Mouse (Mus musculus) hematopoietic stem cell, adult 5-6 weeks (primary cell): ENCODE results near the gene Gm9732. TPM values are rescaled to one million over a fixed set of nuclear protein-coding genes. Genes with fewer than 3 reads are reported as not detected.
"Not testable (repeated sequence)": the region's sequence is repeated elsewhere in the genome, so short reads cannot be mapped to it uniquely, and the experiment has no call there.

Source experiments
- ATAC-seq, 2 experiments: fragments of 125-278 bp in 1 of 2; replicated peaks in 1 of 2; 2 replicates each; pipeline ENCODE4 v1.8.0; 2016 to 2017; ENCODE audit warnings: inconsistent platforms in 2 of 2, mild to moderate bottlenecking in 2 of 2, moderate number of reproducible peaks in 2 of 2, low read depth in 1 of 2, moderate TSS enrichment in 1 of 2; ENCODE audit not compliant: low FRiP score in 2 of 2, poor library complexity in 2 of 2, severe bottlenecking in 2 of 2, insufficient read depth in 1 of 2, low TSS enrichment in 1 of 2
- total RNA-seq: library from RNA; stranded (forward); fragments of 172-1452, 232-1000 nt; gene quantifications from 2 replicates; pipeline ENCODE4 v1.2.3, GENCODE M21; 2017

The Gm9732 gene
- total RNA-seq, 1 experiment from 2014 or later, result not detected

DNA sequence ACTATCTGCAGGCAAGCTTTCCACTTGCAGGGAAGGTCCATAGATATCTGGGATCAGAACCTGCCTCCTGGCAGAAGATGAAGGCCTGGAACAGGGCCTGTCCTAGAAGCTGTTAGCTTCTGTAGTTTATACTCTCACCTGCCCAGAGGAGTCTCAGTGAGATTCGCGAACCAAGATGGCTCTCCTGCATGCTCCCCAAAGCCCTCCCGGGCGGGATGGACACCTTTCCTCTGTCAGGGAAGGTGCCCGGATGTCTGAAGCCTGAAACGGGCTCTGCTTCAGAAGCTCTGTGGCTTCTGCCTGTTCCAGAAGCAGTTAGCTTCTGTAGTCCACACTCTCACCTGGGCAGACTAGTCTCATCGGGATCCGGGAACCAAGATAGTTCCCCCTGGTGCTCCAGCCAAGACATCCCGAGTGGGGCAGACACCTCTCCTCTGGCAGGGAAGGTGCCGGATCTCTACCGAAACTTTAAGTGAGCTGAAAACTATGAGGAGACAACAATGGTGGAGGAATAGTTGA, 56.6 kb downstream of the Gm9732 start:
- ATAC-seq, result not testable (repeated sequence)

DNA sequence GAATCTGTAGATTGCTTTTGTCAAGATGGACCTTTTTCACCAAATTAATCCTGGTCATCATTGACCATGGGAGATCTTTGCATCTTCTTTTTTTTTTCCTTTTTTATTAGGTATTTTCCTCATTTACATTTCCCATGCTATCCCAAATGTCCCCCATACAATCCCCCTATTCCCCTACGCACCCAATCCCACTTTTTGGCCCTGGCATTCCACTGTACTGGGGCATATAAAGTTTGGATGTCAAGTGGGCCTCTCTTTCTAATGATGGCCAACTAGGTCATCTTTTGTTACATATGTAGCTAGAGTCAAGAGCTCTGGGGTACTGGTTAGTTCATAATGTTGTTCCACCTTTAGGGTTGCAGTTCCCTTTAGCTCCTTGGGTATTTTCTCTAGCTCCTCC, 62.8 kb downstream of the Gm9732 start:
- ATAC-seq, result not testable (repeated sequence)

DNA sequence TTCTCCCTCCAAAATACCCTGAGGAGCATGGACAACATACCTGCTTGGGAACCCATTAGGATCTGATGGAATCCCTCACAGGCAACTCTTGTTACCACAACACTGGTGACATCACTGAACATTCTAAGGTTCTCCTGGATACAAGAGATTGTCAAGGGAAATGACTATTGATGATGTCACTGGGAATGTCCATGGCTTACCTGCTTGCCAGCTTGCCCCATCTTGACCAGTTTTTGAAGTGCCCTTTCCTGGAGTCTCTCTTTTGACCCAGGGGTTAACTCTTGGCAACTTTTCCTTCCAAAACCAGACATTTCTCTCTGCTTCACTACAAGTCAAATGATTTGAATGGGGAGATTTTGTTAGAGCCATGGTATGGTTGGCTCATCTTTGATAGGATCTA, 72.9 kb downstream of the Gm9732 start, which contains the start of gene 1700001F09Rik:
Gene 1700001F09Rik, minus strand, starts transcription at position 101 of the 400 bp plus-strand sequence.
- ATAC-seq, result not testable (repeated sequence)

DNA sequence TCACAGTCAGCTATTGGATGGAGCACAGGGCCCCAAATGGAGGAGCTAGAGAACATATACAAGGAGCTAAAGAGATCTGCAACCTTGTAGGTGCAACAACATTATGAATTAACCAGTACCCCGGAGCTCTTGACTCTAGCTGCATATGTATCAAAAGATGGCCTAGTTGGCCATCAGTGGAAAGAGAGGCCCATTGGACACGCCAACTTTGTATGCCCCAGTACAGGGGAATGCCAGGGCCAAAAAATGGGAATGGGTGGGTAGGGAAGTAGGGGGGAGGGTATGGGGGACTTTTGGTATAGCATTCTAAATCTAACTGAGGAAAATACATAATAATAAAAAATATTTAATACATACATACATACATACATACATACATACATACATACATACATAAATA, 78.1 kb downstream of the Gm9732 start:
- ATAC-seq, result not testable (repeated sequence)

Other genes with a start within 250 kb of the Gm9732 start
- gene Gm8094, start 198.4 kb upstream of the Gm9732 start, total RNA-seq, result not detected in 2 replicates
- not detected in 2 replicates for gene Gm8104, start 174.4 kb upstream of the Gm9732 start, total RNA-seq
- not detected in 2 replicates for gene Gm7233, start 95.2 kb upstream of the Gm9732 start, total RNA-seq
- gene Gm8122, start 39.7 kb upstream of the Gm9732 start, total RNA-seq, result not detected in 2 replicates
- gene Gm8126, start 16.4 kb upstream of the Gm9732 start, total RNA-seq, result not detected in 2 replicates
- not detected in 2 replicates for gene Gm8127, start 18.8 kb downstream of the Gm9732 start, total RNA-seq
- not detected in 2 replicates for gene 1700001F09Rik, start 72.8 kb downstream of the Gm9732 start, total RNA-seq
- gene Gm8138, start 141.3 kb downstream of the Gm9732 start, total RNA-seq, result not detected in 2 replicates